Mouse (Mus musculus) ES-Bruce4 (cell line): ENCODE results near the gene Icam2. TPM values are rescaled to one million over a fixed set of nuclear protein-coding genes. Genes with fewer than 3 reads are reported as not detected.

Source experiments
- H3K27ac ChIP-seq: 2 replicates; pipeline ENCODE4 v1.5.1; 2012; ENCODE audit warnings: low read length, inconsistent platforms; ENCODE audit not compliant: insufficient read depth
- H3K27me3 ChIP-seq: 2 replicates; pipeline ENCODE4 v1.6.1; 2012; ENCODE audit warnings: mild to moderate bottlenecking, low read length, inconsistent platforms; ENCODE audit not compliant: control insufficient read depth, poor library complexity, insufficient read depth, severe bottlenecking
- H3K36me3 ChIP-seq: 2 replicates; pipeline ENCODE4 v1.6.1; 2012; ENCODE audit warnings: inconsistent platforms, mild to moderate bottlenecking, low read length, moderate library complexity; ENCODE audit not compliant: control insufficient read depth, poor library complexity, insufficient read depth, severe bottlenecking
- H3K4me1 ChIP-seq: one replicate; pipeline ENCODE4 v1.8.1; 2011; ENCODE audit warnings: low read length; ENCODE audit not compliant: control insufficient read depth, insufficient read depth
- H3K4me3 ChIP-seq: 2 replicates; pipeline ENCODE4 v1.5.1; 2011; ENCODE audit warnings: low read depth, mild to moderate bottlenecking, low read length
- H3K9ac ChIP-seq: 2 replicates; pipeline ENCODE4 v1.6.1; 2012; ENCODE audit warnings: low read depth, mild to moderate bottlenecking, inconsistent platforms; ENCODE audit not compliant: poor library complexity, severe bottlenecking
- H3K9me3 ChIP-seq: replicated peaks from 2 replicates; pipeline ENCODE4 v1.6.1; 2012; ENCODE audit warnings: mild to moderate bottlenecking, low read length, inconsistent platforms; ENCODE audit not compliant: control insufficient read depth, poor library complexity, insufficient read depth, severe bottlenecking
- CTCF ChIP-seq: IDR thresholded peaks from one replicate; pipeline ENCODE4 v1.8.1; 2011; ENCODE audit warnings: low read depth, low read length
- EP300 ChIP-seq: IDR thresholded peaks from 2 replicates; pipeline ENCODE4 v1.6.1; 2011; ENCODE audit warnings: low read depth, low read length; ENCODE audit not compliant: insufficient read depth
- POLR2A ChIP-seq: IDR thresholded peaks from one replicate; pipeline ENCODE4 v1.8.1; 2011; ENCODE audit warnings: low read length; ENCODE audit not compliant: insufficient read depth
- polyA plus RNA-seq: library from polyadenylated mRNA; stranded (reverse); fragments of >200 nt; gene quantifications from 2 replicates; pipeline ENCODE4 v1.2.4, GENCODE M21; 2011; ENCODE audit warnings: low read depth; ENCODE audit not compliant: missing spikeins, insufficient read depth, insufficient read length

Icam2 gene
- not detected in 2 replicates for polyA plus RNA-seq

- H3K9ac ChIP-seq: no peak within 1 kb of the TSS
- no peak within 1 kb of the TSS for H3K27ac ChIP-seq
- TF ChIP-seq POLR2A: no peak
- no peak for TF ChIP-seq CTCF
- no peak for TF ChIP-seq EP300
- no peaks in the 10 kb centered on the region for H3K27me3 ChIP-seq
- H3K9me3 ChIP-seq: no peaks in the 10 kb centered on the region
- H3K4me3 ChIP-seq: no peak within 1 kb of the TSS
- no peaks in the 10 kb centered on the region for H3K4me1 ChIP-seq
- no peaks in the 10 kb centered on the region for H3K36me3 ChIP-seq
Observed at GRCm38 (mm10) chr11:106387791-106388216, at the start of gene Icam2. Gene Icam2 (minus strand): TSS chr11:106388075.

- no peaks in the 10 kb centered on the region for H3K4me1 ChIP-seq
- H3K36me3 ChIP-seq: no peaks in the 10 kb centered on the region
- no peak overlapping the region for H3K27ac ChIP-seq
- H3K4me3 ChIP-seq: no peak overlapping the region
- TF ChIP-seq CTCF (no peak), POLR2A (no peak), EP300 (no peak)
- H3K9me3 ChIP-seq: no peaks in the 10 kb centered on the region
- no peaks in the 10 kb centered on the region for H3K27me3 ChIP-seq
- no peak overlapping the region for H3K9ac ChIP-seq
Observed at GRCm38 (mm10) chr11:106437543-106437942, 49.7 kb upstream of the Icam2 start.

- Histone ChIP-seq H3K27ac (no peak overlapping the region), H3K27me3 (no peaks in the 10 kb centered on the region), H3K4me3 (no peak overlapping the region), H3K9me3 (no peaks in the 10 kb centered on the region), H3K4me1 (no peaks in the 10 kb centered on the region), H3K9ac (no peak overlapping the region), H3K36me3 (no peaks in the 10 kb centered on the region)
- TF ChIP-seq EP300 (no peak), POLR2A (no peak), CTCF (no peak)
Observed at GRCm38 (mm10) chr11:106437039-106437438, 49.2 kb upstream of the Icam2 start.

GRCm38 (mm10) chr11:106430392-106430791, 42.5 kb upstream of the Icam2 start:
- no peak overlapping the region for H3K9ac ChIP-seq
- no peaks in the 10 kb centered on the region; the same call in 1 of the 2 replicates for H3K27me3 ChIP-seq
- no peaks in the 10 kb centered on the region for H3K9me3 ChIP-seq
- H3K27ac ChIP-seq: no peak overlapping the region
- H3K4me1 ChIP-seq: no peaks in the 10 kb centered on the region
- H3K36me3 ChIP-seq: no peaks in the 10 kb centered on the region; the same call in 1 of the 2 replicates
- TF ChIP-seq CTCF: no peak
- TF ChIP-seq POLR2A: no peak
- no peak for TF ChIP-seq EP300
- no peak overlapping the region for H3K4me3 ChIP-seq

- no peak overlapping the region for H3K27ac ChIP-seq
- H3K27me3 ChIP-seq: no peaks in the 10 kb centered on the region; the same call in 1 of the 2 replicates
- H3K4me1 ChIP-seq: no peaks in the 10 kb centered on the region
- H3K9ac ChIP-seq: no peak overlapping the region
- no peak overlapping the region for H3K4me3 ChIP-seq
- TF ChIP-seq CTCF (no peak), POLR2A (no peak), EP300 (no peak)
- H3K36me3 ChIP-seq: no peaks in the 10 kb centered on the region; the same call in 1 of the 2 replicates
- H3K9me3 ChIP-seq: no peaks in the 10 kb centered on the region
Observed at GRCm38 (mm10) chr11:106429689-106430088, 41.8 kb upstream of the Icam2 start.

GRCm38 (mm10) chr11:106428556-106428955, 40.7 kb upstream of the Icam2 start:
- TF ChIP-seq POLR2A: no peak
- no peak for TF ChIP-seq CTCF
- TF ChIP-seq EP300: no peak

More at GRCm38 (mm10) chr11:106428556-106428955, 40.7 kb upstream of the Icam2 start:
- Histone ChIP-seq H3K9ac (no peak overlapping the region), H3K4me3 (no peak overlapping the region), H3K27me3 (no peaks in the 10 kb centered on the region; the same call in 1 of the 2 replicates), H3K36me3 (no peaks in the 10 kb centered on the region; the same call in 1 of the 2 replicates), H3K4me1 (no peaks in the 10 kb centered on the region), H3K9me3 (no peaks in the 10 kb centered on the region), H3K27ac (no peak overlapping the region)
